ENCODE assay signal across 17 mouse cellular contexts in genomic region chr9:96824857-96825256, GRCm38 (mm10).
"Had no signal": no experiment of that assay in that cellular context is flagged by ENCODE, and none has a peak within 500 bp of the region (broad histone marks: within the 10 kb centered on the region; RNA-seq: fewer than 3 reads in every experiment).

No protein-coding gene starts in this region.

- H3K9me3 ChIP-seq: midbrain, embryonic 10.5 days; midbrain, embryonic 12.5 days; neural tube, embryonic 13.5 days; neural tube, embryonic 15.5 days had no signal

- H3K27me3 ChIP-seq: midbrain, embryonic 12.5 days; neural tube, embryonic 13.5 days; neural tube, embryonic 15.5 days had no signal

- DNase-seq: lung, embryonic 14.5 days; lung, postnatal 10 days; lung, postnatal 4 days; midbrain, embryonic 14.5 days; retina, postnatal 1 day; right cerebral cortex, adult 18-20 months; right cerebral cortex, postnatal 25 days; right cerebral cortex, postnatal 4 days; spleen, adult 18-20 months; thymus, adult 18-20 months; thymus, postnatal 14 days; thymus, postnatal 36 days had no signal

- H3K27ac ChIP-seq: midbrain, embryonic 10.5 days; midbrain, embryonic 12.5 days; neural tube, embryonic 13.5 days; neural tube, embryonic 15.5 days had no signal

- H3K9ac ChIP-seq: lung, embryonic 14.5 days; midbrain, embryonic 12.5 days; neural tube, embryonic 13.5 days; neural tube, embryonic 15.5 days had no signal

- H3K4me1 ChIP-seq: midbrain, embryonic 10.5 days; midbrain, embryonic 12.5 days; neural tube, embryonic 15.5 days had no signal

- H3K4me3 ChIP-seq: midbrain, embryonic 10.5 days; midbrain, embryonic 12.5 days; myocyte; neural tube, embryonic 13.5 days; neural tube, embryonic 15.5 days had no signal
